Mouse (Mus musculus) heart, embryonic 14.5 days (tissue): Measurements from ENCODE around the gene Hsd17b2. TPM values are rescaled to one million over a fixed set of nuclear protein-coding genes. Genes with fewer than 3 reads are reported as not detected.
A peak's percentile ranks its signal among the peaks of the same experiment; 100 is the strongest.

Source experiments
- ATAC-seq: fragments of 200-750 bp; cut with Nextera tagmentation; 2 replicates; pipeline ENCODE4 v1.8.0; 2017; ENCODE audit warnings: low read depth, moderate TSS enrichment; ENCODE audit not compliant: insufficient number of reproducible peaks, insufficient read depth, low FRiP score
- H3K27ac ChIP-seq, 2 experiments: fragments of 200-500 bp in 1 of 2; fragments of 300-500 bp in 1 of 2; sonication (generic) in 1 of 2; replicated peaks in 1 of 2; 2 replicates each; pipeline ENCODE4 v1.5.1; 2012 to 2014; ENCODE audit warnings: low read depth in 2 of 2, low read length in 2 of 2, control low read depth in 1 of 2, mild to moderate bottlenecking in 1 of 2, mixed read lengths in 1 of 2; ENCODE audit not compliant: control insufficient read depth in 1 of 2, insufficient read depth in 1 of 2
- H3K27me3 ChIP-seq: fragments of 300-500 bp; sonication (generic); 2 replicates; pipeline ENCODE4 v1.6.1; 2014; ENCODE audit warnings: mild to moderate bottlenecking, low read length, control low read depth; ENCODE audit not compliant: control insufficient read depth, insufficient read depth
- H3K36me3 ChIP-seq: fragments of 300-500 bp; sonication (generic); 2 replicates; pipeline ENCODE4 v1.6.1; 2014; ENCODE audit warnings: mild to moderate bottlenecking, control low read depth, low read length, mixed read lengths; ENCODE audit not compliant: control insufficient read depth, insufficient read depth
- H3K4me1 ChIP-seq, 2 experiments: fragments of 200-500 bp in 1 of 2; fragments of 300-500 bp in 1 of 2; sonication (generic) in 1 of 2; 2 replicates each; pipeline ENCODE4 v1.6.1; 2012 to 2014; ENCODE audit warnings: low read length in 2 of 2, control low read depth in 1 of 2, mixed read lengths in 1 of 2; ENCODE audit not compliant: control insufficient read depth in 2 of 2, insufficient read depth in 2 of 2
- H3K4me2 ChIP-seq: fragments of 300-500 bp; sonication (generic); 2 replicates; pipeline ENCODE4 v1.6.1; 2014; ENCODE audit warnings: mild to moderate bottlenecking, low read length
- H3K4me3 ChIP-seq, 2 experiments: fragments of 200-500 bp in 1 of 2; fragments of 300-500 bp in 1 of 2; sonication (generic) in 1 of 2; 2 replicates each; pipeline ENCODE4 v1.5.1; 2012 to 2014; ENCODE audit warnings: low read length in 2 of 2, mild to moderate bottlenecking in 2 of 2, control low read depth in 1 of 2, low read depth in 1 of 2, moderate library complexity in 1 of 2; ENCODE audit not compliant: control insufficient read depth in 1 of 2, insufficient read depth in 1 of 2
- H3K9ac ChIP-seq: fragments of 300-500 bp; sonication (generic); 2 replicates; pipeline ENCODE4 v1.6.1; 2014; ENCODE audit warnings: mild to moderate bottlenecking, low read length
- H3K9me3 ChIP-seq: fragments of 300-500 bp; sonication (generic); 2 replicates; pipeline ENCODE4 v1.6.1; 2016; ENCODE audit warnings: low read length, control low read depth; ENCODE audit not compliant: control insufficient read depth
- WGBS: fragments of 180-500 bp; shearing (Covaris S2); extraction: QIAGEN DNeasy Blood & Tissue Kit; methylation state at CpG from one replicate; pipeline ENCODE4 v1.1.7; 2014; 5-methylcytosine and 5-hydroxymethylcytosine counted together
- polyA plus RNA-seq: library from polyadenylated mRNA; unstranded; fragments of >200 nt; fragmentation: Nextera tagmentation; extraction: Ambion mirVana; gene quantifications from 2 replicates; pipeline ENCODE4 v1.2.1, GENCODE M21; 2014

The Hsd17b2 gene
- polyA plus RNA-seq, 1 experiment from 2014 or later, result not detected

GRCm38 (mm10) chr8:117786428-117786827 is 84.7 kb downstream of the Hsd17b2 start:
- Histone ChIP-seq H3K27ac (no peak overlapping the region), H3K4me1 (no peaks in the 10 kb centered on the region), H3K36me3 (peaks cover 32% of the 10 kb centered on the region), H3K4me3 (no peak overlapping the region), H3K9ac (no peak overlapping the region), H3K9me3 (no peaks in the 10 kb centered on the region), H3K27me3 (no peaks in the 10 kb centered on the region), H3K4me2 (no peak overlapping the region)
- WGBS, result 94% methylated on average over 3 of the region's 3 CpGs
- no peak for ATAC-seq

DNA sequence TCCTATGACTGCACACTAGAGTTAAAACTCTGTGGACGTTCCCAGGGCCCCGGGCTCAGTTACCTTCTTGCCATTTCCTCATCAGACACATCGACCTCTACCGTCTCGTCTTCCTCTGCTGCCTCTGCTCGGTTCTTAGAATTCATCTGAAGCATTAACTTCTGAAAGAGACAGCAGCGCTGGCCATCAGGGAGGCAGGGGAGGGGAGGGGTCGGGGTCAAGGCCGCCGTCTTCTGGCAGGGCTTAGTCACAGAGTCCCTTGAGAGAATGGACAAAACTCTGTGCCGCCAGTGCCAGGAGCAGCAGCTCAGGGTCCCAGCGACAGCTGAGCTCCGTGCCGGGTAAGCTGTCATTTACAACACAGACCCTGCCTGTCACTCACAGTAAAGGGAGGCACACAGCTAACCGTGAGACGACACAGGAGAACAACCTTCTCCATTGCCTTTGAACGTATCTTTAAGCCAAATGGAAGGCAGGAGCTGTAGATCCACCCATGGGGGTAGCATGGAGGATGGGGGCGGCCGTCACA is 91.0 kb downstream of the Hsd17b2 start:
- WGBS, result 86% methylated on average over 19 of the region's 19 CpGs
- H3K4me3 ChIP-seq, result no peak overlapping the region
- H3K27ac ChIP-seq, result no peak overlapping the region
- H3K9me3 ChIP-seq, result no peaks in the 10 kb centered on the region
- H3K4me1 ChIP-seq, result no peaks in the 10 kb centered on the region
- H3K27me3 ChIP-seq, result no peaks in the 10 kb centered on the region
- peaks cover 92% of the 10 kb centered on the region for H3K36me3 ChIP-seq
- H3K4me2 ChIP-seq, result no peak overlapping the region
- H3K9ac ChIP-seq, result no peak overlapping the region
- ATAC-seq, result no peak

DNA sequence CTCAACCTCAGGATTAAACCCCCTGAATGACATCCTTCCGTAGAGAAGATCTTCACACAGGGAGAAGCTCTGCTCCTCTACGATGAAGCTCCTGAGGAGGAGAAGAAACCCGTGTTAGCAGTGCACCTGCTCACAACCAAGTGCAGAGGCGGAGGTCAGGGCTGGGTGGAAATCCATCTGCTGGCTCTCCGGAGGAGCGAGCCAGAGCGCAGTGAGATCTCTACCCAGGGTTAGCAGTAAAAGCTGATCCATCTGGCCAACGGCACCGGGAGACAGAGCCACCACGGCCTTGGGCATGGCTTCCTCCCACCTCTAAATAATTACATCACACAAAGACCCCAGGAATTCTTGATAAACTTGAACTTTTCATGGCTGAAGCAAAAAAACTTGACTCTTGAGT is 92.9 kb downstream of the Hsd17b2 start:
- no peak overlapping the region for H3K27ac ChIP-seq
- no peaks in the 10 kb centered on the region for H3K4me1 ChIP-seq
- H3K4me3 ChIP-seq, result no peak overlapping the region
- ATAC-seq, result no peak
- H3K9me3 ChIP-seq, result no peaks in the 10 kb centered on the region
- no peak overlapping the region for H3K4me2 ChIP-seq
- H3K27me3 ChIP-seq, result no peaks in the 10 kb centered on the region
- H3K36me3 ChIP-seq, result peaks cover 95% of the 10 kb centered on the region
- WGBS, result 96% methylated on average over 10 of the region's 10 CpGs
- no peak overlapping the region for H3K9ac ChIP-seq

- no peak overlapping the region for H3K4me2 ChIP-seq
- 92% methylated on average over 15 of the region's 15 CpGs for WGBS
- no peak overlapping the region for H3K4me3 ChIP-seq
- H3K9ac ChIP-seq, result no peak overlapping the region
- H3K4me1 ChIP-seq, result peaks cover 5 to 11% of the 10 kb centered on the region in 2 experiments
- ATAC-seq, result no peak
- no peak overlapping the region for H3K27ac ChIP-seq
- no peaks in the 10 kb centered on the region for H3K9me3 ChIP-seq
- H3K36me3 ChIP-seq, result peaks cover 76% of the 10 kb centered on the region
- no peaks in the 10 kb centered on the region for H3K27me3 ChIP-seq
Measured at GRCm38 (mm10) chr8:117796464-117796863, 94.8 kb downstream of the Hsd17b2 start.

- Histone ChIP-seq H3K9me3 (no peaks in the 10 kb centered on the region), H3K4me3 (no peak overlapping the region), H3K9ac (no peak overlapping the region), H3K4me1 (peaks cover 9 to 17% of the 10 kb centered on the region in 2 experiments), H3K36me3 (peaks cover 60% of the 10 kb centered on the region), H3K4me2 (no peak overlapping the region), H3K27ac (no peak overlapping the region), H3K27me3 (no peaks in the 10 kb centered on the region)
- no peak for ATAC-seq
- 87% methylated on average over 2 of the region's 2 CpGs for WGBS
Measured at GRCm38 (mm10) chr8:117798066-117798465, 96.4 kb downstream of the Hsd17b2 start.

DNA sequence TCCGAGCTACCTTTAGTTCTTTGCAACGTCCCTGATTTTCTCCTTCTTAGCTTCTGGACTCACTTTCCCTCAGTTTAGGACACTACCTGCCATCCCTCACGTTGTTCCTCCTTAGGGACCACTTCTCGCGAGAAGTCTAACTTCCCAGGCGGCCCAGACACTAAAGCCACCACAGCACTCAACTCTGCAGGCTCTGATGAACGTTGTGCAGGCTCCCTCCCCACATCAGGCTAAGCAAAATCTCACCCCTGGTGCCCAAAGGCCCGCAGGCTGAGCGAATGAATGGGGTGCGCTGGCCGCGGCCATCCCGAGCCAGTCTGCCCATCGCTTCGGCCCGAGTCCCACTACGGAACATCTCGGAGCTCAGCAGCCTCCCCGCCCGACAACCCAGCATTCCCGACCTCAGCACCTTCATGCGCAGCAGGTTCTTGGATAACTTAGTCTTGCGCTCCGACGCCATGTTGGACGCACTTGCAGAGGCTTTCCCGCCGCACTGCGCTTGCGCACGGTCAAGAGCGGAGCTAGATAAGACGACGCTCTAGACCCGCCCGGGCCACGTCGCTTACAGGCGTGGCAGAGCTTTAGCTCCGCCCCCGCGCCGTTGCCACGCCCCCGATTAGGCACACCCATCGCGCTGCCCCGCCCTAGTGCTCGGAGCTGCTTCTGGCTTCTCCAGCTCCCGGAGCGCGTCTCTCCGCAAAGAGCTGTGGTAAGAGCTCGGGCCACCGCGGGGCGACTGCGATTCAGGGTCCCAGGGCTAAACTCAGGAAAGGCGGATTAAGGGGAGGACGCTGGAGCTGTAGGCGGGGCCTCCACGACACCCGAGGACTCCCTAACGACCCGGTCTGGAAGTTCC is 100.0 kb downstream of the Hsd17b2 start, which contains the start of gene Mphosph6:
Gene Mphosph6 (minus strand): TSS at position 501 of the 856 bp plus-strand sequence.
- no peaks in the 10 kb centered on the region for H3K9me3 ChIP-seq
- peak; percentile 97 for ATAC-seq
- peaks cover 25% of the 10 kb centered on the region for H3K36me3 ChIP-seq
- H3K9ac ChIP-seq, result peak within 1 kb of the TSS; percentile 93
- under 1% methylated on average over 65 of the region's 65 CpGs for WGBS
- peak within 1 kb of the TSS; percentile 79 to 87 for H3K4me3 ChIP-seq
- H3K4me2 ChIP-seq, result peak within 1 kb of the TSS; percentile 82
- peak within 1 kb of the TSS; percentile 93 to 95 for H3K27ac ChIP-seq
- H3K4me1 ChIP-seq, result peaks cover 9 to 17% of the 10 kb centered on the region in 2 experiments
- no peaks in the 10 kb centered on the region for H3K27me3 ChIP-seq

DNA sequence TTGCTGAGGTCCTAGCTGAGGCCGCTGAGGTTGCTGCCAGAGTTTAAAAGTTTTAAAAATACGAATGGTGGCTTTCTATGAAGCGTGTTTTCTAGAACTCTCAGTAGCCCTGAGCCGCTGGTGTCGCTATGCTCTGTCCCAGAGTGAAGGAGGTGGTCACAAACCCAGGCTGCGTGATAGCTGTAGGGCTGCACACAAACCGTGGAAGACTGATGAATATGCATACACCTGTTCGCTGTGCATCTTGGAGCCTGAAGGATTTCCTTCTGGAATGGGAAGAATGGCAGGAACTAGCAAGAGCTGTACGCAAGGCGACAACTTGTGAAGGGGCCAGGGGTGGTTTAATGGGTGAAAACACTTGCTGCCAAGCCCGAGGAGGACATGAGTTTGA is 100.6 kb downstream of the Hsd17b2 start:
- Histone ChIP-seq H3K9ac (peak overlapping the region; percentile 58), H3K27ac (peak overlapping the region; percentile 74 to 78), H3K4me1 (peaks cover 9 to 17% of the 10 kb centered on the region in 2 experiments), H3K27me3 (no peaks in the 10 kb centered on the region), H3K36me3 (peaks cover 19% of the 10 kb centered on the region), H3K4me2 (peak overlapping the region; percentile 82), H3K4me3 (peak overlapping the region; percentile 69 to 79), H3K9me3 (no peaks in the 10 kb centered on the region)
- 3% methylated on average over 11 of the region's 11 CpGs for WGBS
- ATAC-seq, result peak; percentile 35
